Mouse (Mus musculus) monocyte, adult 5-6 weeks (primary cell): ENCODE data around the gene Tmed1. TPM values are rescaled to one million over a fixed set of nuclear protein-coding genes. Genes with fewer than 3 reads are reported as not detected.
"Not testable (repeated sequence)": the region's sequence is repeated elsewhere in the genome, so short reads cannot be mapped to it uniquely, and the experiment has no call there.

ENCODE experiments used
- ATAC-seq: fragments of 153-309, 156-312 bp; replicated peaks from 2 replicates; pipeline ENCODE4 v1.8.0; 2017; ENCODE audit warnings: mild to moderate bottlenecking; ENCODE audit not compliant: low TSS enrichment, insufficient number of reproducible peaks, severe bottlenecking, poor library complexity, low FRiP score
- total RNA-seq: library from RNA; stranded (forward); fragments of 200-1000, 200-491, 200-594 nt; gene quantifications from 3 replicates; pipeline ENCODE4 v1.2.3, GENCODE M21; 2017

The Tmed1 gene
- total RNA-seq, 1 experiment from 2014 or later, result 6.3 TPM

GRCm38 (mm10) chr9:21527100-21527801, 17.2 kb upstream of the Tmed1 start:
- no peak for ATAC-seq

- ATAC-seq, result no peak
Observed at GRCm38 (mm10) chr9:21526634-21526944, 16.5 kb upstream of the Tmed1 start.

- ATAC-seq, result peak; percentile 94
Observed at GRCm38 (mm10) chr9:21525937-21526633, 16.0 kb upstream of the Tmed1 start, which contains the start of gene AB124611. TSS of gene AB124611 (plus strand) at chr9:21526176.

GRCm38 (mm10) chr9:21525142-21525936, 15.3 kb upstream of the Tmed1 start:
- ATAC-seq, result 0 out of 2 replicates have a peak, but pooled peaks have one; percentile 37

GRCm38 (mm10) chr9:21518690-21519089, 8.6 kb upstream of the Tmed1 start:
- not testable (repeated sequence) for ATAC-seq

GRCm38 (mm10) chr9:21517947-21518495, 8.0 kb upstream of the Tmed1 start:
- no peak for ATAC-seq

GRCm38 (mm10) chr9:21513466-21513865, 3.4 kb upstream of the Tmed1 start:
- no peak for ATAC-seq

GRCm38 (mm10) chr9:21511052-21511451, 1.0 kb upstream of the Tmed1 start:
- no peak for ATAC-seq

- peak; percentile 1; the same call in 1 of the 2 replicates for ATAC-seq
Observed at GRCm38 (mm10) chr9:21510689-21511015, 600 bp upstream of the Tmed1 start.

- ATAC-seq, result no peak
Observed at GRCm38 (mm10) chr9:21508871-21509404, 1.1 kb downstream of the Tmed1 start.

- no peak for ATAC-seq
Observed at GRCm38 (mm10) chr9:21507753-21508430, 2.2 kb downstream of the Tmed1 start.

GRCm38 (mm10) chr9:21505767-21506166, 4.3 kb downstream of the Tmed1 start:
- no peak for ATAC-seq

- ATAC-seq, result no peak
Observed at GRCm38 (mm10) chr9:21503352-21503751, 6.7 kb downstream of the Tmed1 start.

- no peak for ATAC-seq
Observed at GRCm38 (mm10) chr9:21498284-21498902, 11.7 kb downstream of the Tmed1 start.

GRCm38 (mm10) chr9:21497664-21498063, 12.4 kb downstream of the Tmed1 start:
- ATAC-seq, result no peak

GRCm38 (mm10) chr9:21497050-21497542, 13.0 kb downstream of the Tmed1 start:
- ATAC-seq, result no peak

GRCm38 (mm10) chr9:21496308-21497049, 13.6 kb downstream of the Tmed1 start:
- no peak for ATAC-seq
